Mouse (Mus musculus): ENCODE results near the gene Polr2a. TPM values are rescaled to one million over a fixed set of nuclear protein-coding genes. Genes with fewer than 3 reads are reported as not detected.
A peak's percentile ranks its signal among the peaks of the same experiment; 100 is the strongest.
"Not testable (repeated sequence)": the region's sequence is repeated elsewhere in the genome, so short reads cannot be mapped to it uniquely, and the experiment has no call there.

Polr2a gene
- total RNA-seq, 2 experiments from 2014 or later = 36.4 to 39.1 TPM

GRCm38 (mm10) chr11:69760160-69760900 lies 1.9 kb upstream of the Polr2a start:
- DNase-seq = no peak
- intact Hi-C loops (cut with DNase I; ENCODE audit: low total_unique reads) = loop anchor here (5.0 kb wide), 1 partner anchor 37 kb away; the partner anchor contains the start of gene Chrnb1

- intact Hi-C loops (cut with DNase I; ENCODE audit: low total_unique reads) = no loop called here
Observed at GRCm38 (mm10) chr11:69758971-69759721, 709 bp upstream of the Polr2a start.

GRCm38 (mm10) chr11:69758090-69758456 lies 364 bp downstream of the Polr2a start:
- peak; percentile 97 for DNase-seq
- intact Hi-C loops (cut with DNase I; ENCODE audit: low total_unique reads) = no loop called here

More at GRCm38 (mm10) chr11:69758971-69759721, 709 bp upstream of the Polr2a start:
- DNase-seq = peak; percentile 87

- intact Hi-C loops (cut with DNase I; ENCODE audit: low total_unique reads) = no loop called here
- no peak for DNase-seq
Observed at GRCm38 (mm10) chr11:69757303-69758089, 941 bp downstream of the Polr2a start.

- intact Hi-C loops (cut with DNase I; ENCODE audit: low total_unique reads) = loop anchor here (5.0 kb wide), 1 partner anchor 62 kb away; no protein-coding TSS in a partner anchor
- DNase-seq = no peak
Observed at GRCm38 (mm10) chr11:69754701-69755100, 3.7 kb downstream of the Polr2a start.

GRCm38 (mm10) chr11:69754233-69754632 lies 4.2 kb downstream of the Polr2a start:
- DNase-seq = no peak
- intact Hi-C loops (cut with DNase I; ENCODE audit: low total_unique reads) = loop anchor here (5.0 kb wide), 1 partner anchor 62 kb away; no protein-coding TSS in a partner anchor

GRCm38 (mm10) chr11:69752686-69753085 lies 5.8 kb downstream of the Polr2a start:
- no peak for DNase-seq

GRCm38 (mm10) chr11:69751635-69752034 lies 6.8 kb downstream of the Polr2a start:
- DNase-seq = no peak
- intact Hi-C loops (cut with DNase I; ENCODE audit: low total_unique reads) = loop anchor here (5.0 kb wide), 1 partner anchor 59 kb away; no protein-coding TSS in a partner anchor

More at GRCm38 (mm10) chr11:69752686-69753085, 5.8 kb downstream of the Polr2a start:
- intact Hi-C loops (cut with DNase I; ENCODE audit: low total_unique reads) = loop anchor here (5.0 kb wide), 1 partner anchor 60 kb away; no protein-coding TSS in a partner anchor

- intact Hi-C loops (cut with DNase I; ENCODE audit: low total_unique reads); DNase-seq: not testable (repeated sequence)
Observed at GRCm38 (mm10) chr11:69731408-69731807, 27.0 kb downstream of the Polr2a start.

- intact Hi-C loops (cut with DNase I; ENCODE audit: low total_unique reads) = no loop called here
- peak; percentile 58 for DNase-seq
Observed at GRCm38 (mm10) chr11:69729063-69729462, 29.4 kb downstream of the Polr2a start.

- intact Hi-C loops (cut with DNase I; ENCODE audit: low total_unique reads) = no loop called here
- no peak for DNase-seq
Observed at GRCm38 (mm10) chr11:69725951-69726350, 32.5 kb downstream of the Polr2a start.

GRCm38 (mm10) chr11:69723074-69723473 lies 35.4 kb downstream of the Polr2a start:
- intact Hi-C loops (cut with DNase I; ENCODE audit: low total_unique reads) = no loop called here
- no peak for DNase-seq

- intact Hi-C loops (cut with DNase I; ENCODE audit: low total_unique reads) = no loop called here
- no peak for DNase-seq
Observed at GRCm38 (mm10) chr11:69720852-69721251, 37.6 kb downstream of the Polr2a start.

- intact Hi-C loops (cut with DNase I; ENCODE audit: low total_unique reads) = no loop called here
- no peak for DNase-seq
Observed at GRCm38 (mm10) chr11:69719423-69719822, 39.0 kb downstream of the Polr2a start.

- no peak for DNase-seq
- intact Hi-C loops (cut with DNase I; ENCODE audit: low total_unique reads) = no loop called here
Observed at GRCm38 (mm10) chr11:69718661-69719060, 39.8 kb downstream of the Polr2a start.

GRCm38 (mm10) chr11:69716953-69717352 lies 41.5 kb downstream of the Polr2a start:
- no peak for DNase-seq
- intact Hi-C loops (cut with DNase I; ENCODE audit: low total_unique reads) = no loop called here

GRCm38 (mm10) chr11:69715929-69716328 lies 42.5 kb downstream of the Polr2a start:
- intact Hi-C loops (cut with DNase I; ENCODE audit: low total_unique reads) = no loop called here
- no peak for DNase-seq

GRCm38 (mm10) chr11:69715482-69715881 lies 43.0 kb downstream of the Polr2a start:
- DNase-seq = no peak
- intact Hi-C loops (cut with DNase I; ENCODE audit: low total_unique reads) = no loop called here

- intact Hi-C loops (cut with DNase I; ENCODE audit: low total_unique reads) = no loop called here
- no peak for DNase-seq
Observed at GRCm38 (mm10) chr11:69714636-69715329, 43.7 kb downstream of the Polr2a start.

All from gastrocnemius, postnatal 14 days (tissue).